Mouse (Mus musculus) midbrain, embryonic 10.5 days (tissue): ENCODE results near the gene Dusp19. TPM values are rescaled to one million over a fixed set of nuclear protein-coding genes. Genes with fewer than 3 reads are reported as not detected.

Source experiments
- DNase-seq: peaks from one replicate; pipeline ENCODE4 v3.0.0-alpha.2; 2017; ENCODE audit warnings: low spot score
- H3K27ac ChIP-seq: fragments of 300-500 bp; sonication (generic); replicated peaks from 2 replicates; pipeline ENCODE4 v1.5.1; 2016; ENCODE audit warnings: mild to moderate bottlenecking
- H3K27me3 ChIP-seq: fragments of 300-500 bp; sonication (generic); 2 replicates; pipeline ENCODE4 v1.6.1; 2016; ENCODE audit warnings: low read depth, mild to moderate bottlenecking; ENCODE audit not compliant: poor library complexity, severe bottlenecking
- H3K36me3 ChIP-seq: fragments of 300-500 bp; sonication (generic); 2 replicates; pipeline ENCODE4 v1.6.1; 2016; ENCODE audit warnings: mild to moderate bottlenecking, moderate library complexity
- H3K4me1 ChIP-seq: fragments of 300-500 bp; sonication (generic); 2 replicates; pipeline ENCODE4 v1.6.1; 2016
- H3K4me3 ChIP-seq: fragments of 300-500 bp; sonication (generic); 2 replicates; pipeline ENCODE4 v1.5.1; 2016; ENCODE audit warnings: mild to moderate bottlenecking, moderate library complexity
- H3K9me3 ChIP-seq: fragments of 300-500 bp; sonication (generic); replicated peaks from 2 replicates; pipeline ENCODE4 v1.6.1; 2016; ENCODE audit warnings: mild to moderate bottlenecking
- WGBS: fragments of 180-500 bp; shearing (Covaris S2); methylation state at CpG from one replicate; pipeline ENCODE4 v1.1.7; 2016; 5-methylcytosine and 5-hydroxymethylcytosine counted together
- polyA plus RNA-seq: library from polyadenylated mRNA; unstranded; fragments of >200 nt; fragmentation: Nextera tagmentation; extraction: Ambion mirVana; gene quantifications from 2 replicates; pipeline ENCODE4 v1.2.1, GENCODE M21; 2016

Dusp19 gene
- 16.6 and 16.8 TPM in 2 replicates for polyA plus RNA-seq

GRCm38 (mm10) chr2:80616854-80617737 is at the start of gene Dusp19, which contains the start of gene Nup35:
Gene Dusp19, plus strand, starts transcription at chr2:80617045.
Gene Nup35, plus strand, starts transcription at chr2:80617236.
- WGBS = 2% methylated on average over 21 of the region's 21 CpGs
- peak within 1 kb of the TSS; percentile 65 for H3K4me3 ChIP-seq
- 0 out of 2 replicates have a peak, but pooled peaks cover 5% of the 10 kb centered on the region for H3K36me3 ChIP-seq
- H3K9me3 ChIP-seq = no peaks in the 10 kb centered on the region
- peaks cover 18% of the 10 kb centered on the region for H3K4me1 ChIP-seq
- no peaks in the 10 kb centered on the region for H3K27me3 ChIP-seq
- peak; percentile 87 for DNase-seq
- peak within 1 kb of the TSS; percentile 89 for H3K27ac ChIP-seq

DNA sequence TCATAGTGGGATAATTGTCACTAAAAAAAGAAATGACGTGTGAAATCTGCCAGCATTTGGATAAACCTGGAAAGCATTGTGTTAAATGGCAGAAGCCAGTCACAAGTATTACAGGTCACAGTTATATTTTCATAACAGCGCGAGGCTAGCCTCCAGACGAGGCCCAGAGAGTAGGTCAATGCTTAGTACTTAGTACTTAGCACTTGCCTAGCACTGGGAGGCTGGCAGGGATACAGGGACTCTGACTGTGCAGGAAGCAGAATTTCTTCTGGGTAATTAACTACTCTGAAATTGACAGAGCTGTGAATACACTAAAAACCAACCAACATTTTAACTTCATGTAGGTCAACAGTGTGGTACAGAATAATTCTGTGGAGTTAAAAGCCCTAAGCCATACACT is 49.4 kb upstream of the Dusp19 start:
- Histone ChIP-seq H3K36me3 (0 out of 2 replicates have a peak, but pooled peaks cover 5% of the 10 kb centered on the region), H3K27ac (no peak overlapping the region), H3K4me3 (no peak overlapping the region), H3K27me3 (no peaks in the 10 kb centered on the region), H3K9me3 (no peaks in the 10 kb centered on the region), H3K4me1 (no peaks in the 10 kb centered on the region; the same call in 1 of the 2 replicates)
- WGBS = 89% methylated on average over 4 of the region's 4 CpGs
- no peak for DNase-seq

- 83% methylated on average over 4 of the region's 4 CpGs for WGBS
- Histone ChIP-seq H3K27ac (no peak overlapping the region), H3K27me3 (no peaks in the 10 kb centered on the region), H3K9me3 (no peaks in the 10 kb centered on the region), H3K4me3 (no peak overlapping the region), H3K4me1 (no peaks in the 10 kb centered on the region), H3K36me3 (0 out of 2 replicates have a peak, but pooled peaks cover 5% of the 10 kb centered on the region)
- DNase-seq = no peak
Observed at GRCm38 (mm10) chr2:80570656-80571055, 46.2 kb upstream of the Dusp19 start.

DNA sequence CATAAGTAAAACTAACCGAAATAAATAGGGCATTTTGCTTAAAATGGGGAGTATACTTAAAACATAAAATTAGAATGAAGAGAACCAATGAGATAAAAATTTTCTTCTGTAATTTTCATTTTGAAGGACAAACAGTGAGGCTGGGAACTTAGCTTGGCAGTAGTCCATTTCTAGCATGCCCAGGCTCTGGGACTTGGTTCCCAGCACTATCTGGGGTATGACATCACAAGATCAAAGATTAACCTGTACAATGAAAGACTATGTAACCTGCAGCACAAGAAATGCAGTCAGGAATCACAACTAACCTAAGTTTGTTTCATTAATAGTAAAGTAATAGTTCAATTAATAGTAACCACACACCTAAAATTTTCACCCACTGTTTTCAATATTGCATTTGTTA is 39.6 kb upstream of the Dusp19 start:
- H3K4me1 ChIP-seq = peaks cover 19% of the 10 kb centered on the region
- 96% methylated on average over 1 of the region's 1 CpGs for WGBS
- peaks cover 4% of the 10 kb centered on the region; the same call in 1 of the 2 replicates for H3K36me3 ChIP-seq
- DNase-seq = no peak
- no peaks in the 10 kb centered on the region for H3K9me3 ChIP-seq
- no peaks in the 10 kb centered on the region for H3K27me3 ChIP-seq
- H3K27ac ChIP-seq = no peak overlapping the region
- H3K4me3 ChIP-seq = no peak overlapping the region

DNA sequence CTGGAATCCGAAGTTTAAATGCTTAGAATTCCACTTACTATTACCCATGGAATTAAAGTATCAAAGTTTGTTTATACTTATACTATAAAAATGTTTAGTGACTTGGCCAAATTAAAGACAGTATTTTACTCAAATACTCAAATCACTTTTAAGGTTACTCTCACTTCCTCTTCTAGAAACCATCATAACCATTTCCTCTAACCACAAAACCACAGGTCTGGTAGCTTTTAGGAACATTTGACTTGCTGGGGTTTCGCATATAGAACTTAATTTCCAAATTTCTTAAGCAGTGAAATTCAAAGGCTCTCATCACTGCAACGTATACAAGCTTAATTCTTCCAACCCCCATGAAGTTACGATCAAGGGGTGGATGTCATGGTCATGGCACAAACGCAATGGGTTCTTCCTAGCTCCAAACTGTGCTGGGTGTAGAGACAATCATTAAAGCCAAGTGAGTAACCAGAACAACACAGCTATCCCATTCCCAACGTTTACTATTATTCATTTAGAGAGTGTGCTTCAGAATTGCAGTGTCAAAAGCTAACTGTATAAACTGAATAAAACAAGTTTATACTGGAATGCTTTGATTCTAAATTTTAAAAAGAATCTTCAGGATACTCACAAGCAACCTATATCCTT is 37.5 kb upstream of the Dusp19 start:
- H3K27ac ChIP-seq = no peak overlapping the region
- H3K36me3 ChIP-seq = peaks cover 4% of the 10 kb centered on the region; the same call in 1 of the 2 replicates
- peaks cover 19% of the 10 kb centered on the region for H3K4me1 ChIP-seq
- WGBS = 56% methylated on average over 6 of the region's 6 CpGs
- no peak for DNase-seq
- no peaks in the 10 kb centered on the region for H3K27me3 ChIP-seq
- peak overlapping the region; percentile 93 for H3K4me3 ChIP-seq
- H3K9me3 ChIP-seq = no peaks in the 10 kb centered on the region

GRCm38 (mm10) chr2:80580311-80580961 is 36.4 kb upstream of the Dusp19 start:
- DNase-seq = no peak
- H3K4me3 ChIP-seq = peak overlapping the region; percentile 93
- under 1% methylated on average over 40 of the region's 65 CpGs for WGBS

DNA sequence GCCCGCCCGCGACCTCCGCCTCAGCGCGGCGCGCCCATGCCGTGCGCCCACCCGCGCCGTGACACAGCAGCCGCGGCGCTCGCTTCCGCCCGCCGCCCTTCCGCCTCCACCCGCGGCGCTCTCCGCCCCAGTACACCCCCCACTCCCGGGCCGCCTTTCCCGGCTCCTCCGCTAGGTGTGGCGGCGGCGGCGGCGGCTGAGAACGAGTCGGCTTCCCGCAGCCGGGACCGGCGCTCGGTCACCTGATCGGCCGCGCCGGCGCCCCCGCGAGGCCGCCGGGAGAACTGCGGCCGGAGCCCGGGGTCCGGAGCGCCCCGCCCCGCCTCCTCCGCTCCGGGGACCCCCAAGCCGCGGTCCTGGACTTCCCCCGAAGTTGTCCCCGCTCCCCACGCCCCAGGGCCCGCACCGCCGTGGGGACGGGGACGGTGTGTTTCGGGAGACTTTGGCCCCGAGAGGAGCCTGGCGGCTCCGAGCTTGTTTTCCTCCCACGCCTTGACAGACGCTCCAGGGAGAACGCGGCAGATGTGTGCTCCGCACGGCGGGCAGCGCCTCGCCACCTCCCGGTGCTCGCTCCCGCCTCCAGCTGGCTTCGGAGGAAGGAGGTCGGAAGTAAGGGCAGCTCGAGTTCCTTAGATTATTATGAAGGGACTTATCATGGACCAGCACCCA is 35.7 kb upstream of the Dusp19 start, which contains the start of gene Nckap1:
Nckap1 (minus strand) TSS at position 338 of the 669 bp plus-strand sequence.
- H3K36me3 ChIP-seq = peaks cover under 1% of the 10 kb centered on the region; the same call in 1 of the 2 replicates
- DNase-seq = peak; percentile 89
- peak within 1 kb of the TSS; percentile 93 for H3K4me3 ChIP-seq
- H3K4me1 ChIP-seq = peaks cover 19% of the 10 kb centered on the region
- H3K27me3 ChIP-seq = no peaks in the 10 kb centered on the region
- WGBS = under 1% methylated on average over 82 of the region's 88 CpGs
- no peaks in the 10 kb centered on the region for H3K9me3 ChIP-seq
- H3K27ac ChIP-seq = peak within 1 kb of the TSS; percentile 99

More at GRCm38 (mm10) chr2:80580311-80580961, 36.4 kb upstream of the Dusp19 start:
- Histone ChIP-seq H3K27me3 (no peaks in the 10 kb centered on the region), H3K9me3 (no peaks in the 10 kb centered on the region), H3K36me3 (peaks cover 4% of the 10 kb centered on the region; the same call in 1 of the 2 replicates), H3K27ac (peak overlapping the region; percentile 99), H3K4me1 (peaks cover 19% of the 10 kb centered on the region)

- WGBS = 88% methylated on average over 3 of the region's 3 CpGs
- Histone ChIP-seq H3K4me3 (no peak overlapping the region), H3K36me3 (no peaks in the 10 kb centered on the region), H3K27me3 (no peaks in the 10 kb centered on the region), H3K4me1 (peaks cover 19% of the 10 kb centered on the region), H3K27ac (no peak overlapping the region), H3K9me3 (no peaks in the 10 kb centered on the region)
- no peak for DNase-seq
Observed at GRCm38 (mm10) chr2:80582356-80582755, 34.5 kb upstream of the Dusp19 start.

DNA sequence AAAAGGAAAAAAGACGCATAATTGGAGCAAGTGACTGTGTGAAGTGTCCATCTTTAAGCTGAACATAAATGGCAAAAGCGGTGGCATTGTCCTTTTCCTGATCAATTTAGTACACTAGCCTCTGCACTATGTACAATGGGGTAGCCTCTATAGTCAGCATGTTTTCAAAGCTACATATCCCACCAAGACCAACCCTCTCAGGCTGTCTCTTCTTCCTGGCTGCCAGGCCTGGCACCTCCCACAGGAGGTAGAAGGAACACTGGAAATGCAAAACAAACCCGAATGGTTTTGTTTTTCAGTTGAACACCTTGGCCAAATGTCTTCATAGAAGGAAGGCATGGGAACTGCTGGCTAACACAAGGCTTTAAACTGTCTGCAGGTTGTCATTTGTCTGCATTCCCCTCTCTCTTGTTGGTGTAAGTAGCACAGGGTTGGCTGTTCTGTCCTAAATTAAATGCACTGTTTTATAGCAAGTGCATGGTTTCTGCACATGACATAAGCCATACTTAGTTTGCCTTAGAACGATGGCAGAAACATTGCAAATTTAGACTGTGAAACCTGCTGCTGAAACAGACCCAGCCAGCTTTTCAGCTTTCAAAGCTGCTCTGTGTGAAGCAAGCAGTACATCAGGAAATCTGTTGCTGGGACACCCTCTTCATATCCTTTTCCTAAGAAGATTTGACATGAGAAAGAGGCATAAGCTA is 22.5 kb upstream of the Dusp19 start:
- DNase-seq = no peak

GRCm38 (mm10) chr2:80596960-80597359 is 19.9 kb upstream of the Dusp19 start:
- H3K27ac ChIP-seq = no peak overlapping the region
- no peaks in the 10 kb centered on the region for H3K4me1 ChIP-seq
- H3K9me3 ChIP-seq = no peaks in the 10 kb centered on the region
- DNase-seq = no peak
- no peaks in the 10 kb centered on the region for H3K36me3 ChIP-seq
- H3K27me3 ChIP-seq = no peaks in the 10 kb centered on the region
- no peak overlapping the region for H3K4me3 ChIP-seq
- WGBS = 83% methylated on average over 5 of the region's 5 CpGs

More for the DNA sequence above, 22.5 kb upstream of the Dusp19 start:
- Histone ChIP-seq H3K9me3 (no peaks in the 10 kb centered on the region), H3K36me3 (no peaks in the 10 kb centered on the region), H3K4me3 (no peak overlapping the region), H3K4me1 (no peaks in the 10 kb centered on the region), H3K27me3 (no peaks in the 10 kb centered on the region), H3K27ac (no peak overlapping the region)
- 71% methylated on average over 4 of the region's 4 CpGs for WGBS

GRCm38 (mm10) chr2:80599850-80600249 is 17.0 kb upstream of the Dusp19 start:
- WGBS = 94% methylated on average over 3 of the region's 3 CpGs

More at GRCm38 (mm10) chr2:80599850-80600249, 17.0 kb upstream of the Dusp19 start:
- H3K36me3 ChIP-seq = no peaks in the 10 kb centered on the region
- no peaks in the 10 kb centered on the region for H3K4me1 ChIP-seq
- H3K27me3 ChIP-seq = no peaks in the 10 kb centered on the region
- DNase-seq = no peak
- no peaks in the 10 kb centered on the region for H3K9me3 ChIP-seq
- H3K4me3 ChIP-seq = no peak overlapping the region
- no peak overlapping the region for H3K27ac ChIP-seq
